Mouse (Mus musculus) small intestine, adult 2 months (tissue): Measurements from ENCODE around the gene Mrpl52. TPM values are rescaled to one million over a fixed set of nuclear protein-coding genes. Genes with fewer than 3 reads are reported as not detected.

ENCODE experiments used
- H3K27ac ChIP-seq: fragments of 200-500 bp; 2 replicates; pipeline ENCODE4 v1.5.1; 2012; ENCODE audit warnings: low read depth, low read length, control low read depth, inconsistent platforms; ENCODE audit not compliant: insufficient read depth
- H3K27me3 ChIP-seq: fragments of 200-500 bp; 2 replicates; pipeline ENCODE4 v1.6.1; 2012; ENCODE audit warnings: mild to moderate bottlenecking, moderate library complexity, low read length, inconsistent platforms; ENCODE audit not compliant: control insufficient read depth, insufficient read depth
- H3K36me3 ChIP-seq: fragments of 200-500 bp; 2 replicates; pipeline ENCODE4 v1.6.1; 2012; ENCODE audit warnings: mild to moderate bottlenecking, low read length, control low read depth, inconsistent platforms; ENCODE audit not compliant: control insufficient read depth, insufficient read depth
- H3K4me1 ChIP-seq: fragments of 200-500 bp; 2 replicates; pipeline ENCODE4 v1.6.1; 2012; ENCODE audit warnings: low read length, inconsistent platforms, mixed read lengths; ENCODE audit not compliant: control insufficient read depth, insufficient read depth, insufficient read length
- H3K4me3 ChIP-seq: fragments of 200-500 bp; 2 replicates; pipeline ENCODE4 v1.5.1; 2012; ENCODE audit warnings: low read depth, mild to moderate bottlenecking, control low read depth, inconsistent platforms, low read length, moderate library complexity
- CTCF ChIP-seq: fragments of 200-500 bp; IDR thresholded peaks from 2 replicates; pipeline ENCODE4 v1.5.1; 2012; ENCODE audit warnings: low read depth, mild to moderate bottlenecking, control low read depth, inconsistent platforms, low read length, moderate library complexity, mixed read lengths; ENCODE audit not compliant: insufficient replicate concordance, insufficient read length; ENCODE audit errors: extremely low read depth
- POLR2A ChIP-seq: fragments of 200-500 bp; IDR thresholded peaks from 2 replicates; pipeline ENCODE4 v1.6.1; 2012; ENCODE audit warnings: low read depth, mild to moderate bottlenecking, control low read depth, inconsistent platforms, low read length, moderate library complexity
- WGBS: fragments of 180-500 bp; shearing (Covaris S2); methylation state at CpG from one replicate; pipeline ENCODE4 v1.1.7; 2018; 5-methylcytosine and 5-hydroxymethylcytosine counted together
- polyA plus RNA-seq: library from polyadenylated mRNA; depleted of rRNA; stranded (reverse); fragments of >200 nt; gene quantifications from 2 replicates; pipeline ENCODE4 v1.2.3, GENCODE M21; 2012

Gene Mrpl52
- polyA plus RNA-seq, 1 experiment, result 284 TPM

GRCm38 (mm10) chr14:54417623-54418081 lies 9.1 kb upstream of the Mrpl52 start, which contains the start of gene Slc7a7:
TSS of gene Slc7a7 (minus strand) at chr14:54417780.
- Histone ChIP-seq H3K27me3 (no peaks in the 10 kb centered on the region), H3K4me1 (peaks cover 17% of the 10 kb centered on the region), H3K36me3 (no peaks in the 10 kb centered on the region), H3K27ac (no peak within 1 kb of the TSS), H3K4me3 (no peak within 1 kb of the TSS)
- WGBS, result 67% methylated on average over 19 of the region's 19 CpGs
- TF ChIP-seq POLR2A (no peak), CTCF (no peak)

- Histone ChIP-seq H3K27ac (no peak overlapping the region), H3K36me3 (no peaks in the 10 kb centered on the region), H3K27me3 (no peaks in the 10 kb centered on the region), H3K4me1 (no peaks in the 10 kb centered on the region; the same call in 1 of the 2 replicates), H3K4me3 (no peak overlapping the region)
- WGBS, result 88% methylated on average over 2 of the region's 2 CpGs
- TF ChIP-seq CTCF, result no peak
- TF ChIP-seq POLR2A, result no peak
These were observed 5.7 kb upstream of the Mrpl52 start for GRCm38 (mm10) chr14:54421014-54421413.

GRCm38 (mm10) chr14:54423406-54423805 lies 3.3 kb upstream of the Mrpl52 start:
- Histone ChIP-seq H3K27ac (no peak overlapping the region), H3K4me3 (no peak overlapping the region), H3K4me1 (no peaks in the 10 kb centered on the region; the same call in 1 of the 2 replicates), H3K27me3 (no peaks in the 10 kb centered on the region), H3K36me3 (no peaks in the 10 kb centered on the region)
- peak; percentile 49; the same call in 1 of the 2 replicates for TF ChIP-seq CTCF
- TF ChIP-seq POLR2A, result no peak
- 61% methylated on average over 5 of the region's 5 CpGs for WGBS

GRCm38 (mm10) chr14:54424634-54425033 lies 2.1 kb upstream of the Mrpl52 start:
- Histone ChIP-seq H3K27ac (no peak overlapping the region), H3K4me3 (no peak overlapping the region), H3K36me3 (peaks cover 5% of the 10 kb centered on the region; the same call in 1 of the 2 replicates), H3K27me3 (no peaks in the 10 kb centered on the region), H3K4me1 (no peaks in the 10 kb centered on the region; the same call in 1 of the 2 replicates)
- WGBS, result 27% methylated on average over 1 of the region's 1 CpGs
- no peak for TF ChIP-seq POLR2A
- no peak for TF ChIP-seq CTCF

GRCm38 (mm10) chr14:54425540-54425939 lies 1.2 kb upstream of the Mrpl52 start:
- 86% methylated on average over 1 of the region's 1 CpGs for WGBS
- peaks cover 1% of the 10 kb centered on the region; the same call in 1 of the 2 replicates for H3K4me1 ChIP-seq
- no peak overlapping the region for H3K27ac ChIP-seq
- peaks cover 5% of the 10 kb centered on the region; the same call in 1 of the 2 replicates for H3K36me3 ChIP-seq
- no peak for TF ChIP-seq POLR2A
- no peak for TF ChIP-seq CTCF
- no peaks in the 10 kb centered on the region for H3K27me3 ChIP-seq
- H3K4me3 ChIP-seq, result no peak overlapping the region

- Histone ChIP-seq H3K4me3 (peak overlapping the region; percentile 71), H3K4me1 (peaks cover 3% of the 10 kb centered on the region; the same call in 1 of the 2 replicates), H3K27ac (peak overlapping the region; percentile 85), H3K27me3 (no peaks in the 10 kb centered on the region), H3K36me3 (peaks cover 5% of the 10 kb centered on the region; the same call in 1 of the 2 replicates)
- WGBS, result 29% methylated on average over 14 of the region's 14 CpGs
- no peak for TF ChIP-seq CTCF
These were observed 563 bp upstream of the Mrpl52 start for GRCm38 (mm10) chr14:54426003-54426688.

GRCm38 (mm10) chr14:54427696-54428095 lies 987 bp downstream of the Mrpl52 start:
- Histone ChIP-seq H3K4me1 (peaks cover 6% of the 10 kb centered on the region), H3K4me3 (no peak overlapping the region), H3K27ac (no peak overlapping the region), H3K36me3 (peaks cover 5% of the 10 kb centered on the region; the same call in 1 of the 2 replicates), H3K27me3 (no peaks in the 10 kb centered on the region; the same call in 1 of the 2 replicates)
- TF ChIP-seq POLR2A, result no peak
- no peak for TF ChIP-seq CTCF
- 75% methylated on average over 7 of the region's 7 CpGs for WGBS
